Mouse (Mus musculus): ENCODE measurements at regions not wholly inside any gene's neighbourhood (a gene's known extent, or its start where the extent isn't known, plus 50 kb on each side); places are given as distances from the start of the nearest gene placed in this dataset.

DNA sequence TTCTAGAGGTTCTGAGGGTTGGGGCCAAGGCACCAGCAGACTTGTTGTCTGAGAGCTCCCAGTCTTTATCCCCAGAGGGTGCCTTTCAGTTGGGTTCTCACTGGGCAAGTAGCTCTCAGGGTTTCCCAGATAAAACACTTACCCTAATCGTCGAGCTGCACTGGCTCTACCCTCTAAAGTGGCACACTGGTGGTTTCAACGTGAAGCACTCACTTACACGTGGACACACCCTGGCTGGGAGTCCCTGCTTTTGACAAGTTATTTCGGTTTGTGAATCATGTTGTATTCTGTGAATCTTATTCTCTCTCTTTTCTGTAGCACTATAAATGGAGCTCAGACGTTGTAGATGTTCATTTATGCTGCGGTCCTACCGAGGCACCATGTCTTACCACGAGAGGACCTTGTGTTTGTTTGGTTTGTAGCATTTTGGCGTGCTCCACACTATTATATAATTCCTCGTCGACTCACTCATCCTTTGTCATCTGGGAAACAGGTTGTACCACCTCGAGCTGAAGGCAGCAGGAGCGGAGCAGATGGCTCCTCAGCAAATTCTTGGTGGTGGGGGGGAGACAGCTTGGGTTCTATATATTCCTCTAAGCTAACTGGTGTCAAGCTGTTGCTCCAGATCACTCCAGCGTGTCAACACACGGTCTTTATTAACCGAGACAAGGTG, 445.3 kb downstream of the Klf5 start:
- no peak overlapping the region for H3K9ac ChIP-seq (ENCODE audit: control insufficient read depth, low read depth, low read length, poor library complexity, severe bottlenecking)
- no peak for TF ChIP-seq E2F4 (IDR thresholded peaks at IDR 0.05; ENCODE audit: borderline replicate concordance, low read depth, low read length)
- no peak for TF ChIP-seq MAZ (IDR thresholded peaks at IDR 0.05; ENCODE audit: low read depth, low read length)
- TF ChIP-seq KAT2A (conservative IDR thresholded peaks at IDR 0.05; ENCODE audit: low read depth, low read length), result no peak
- no peak for TF ChIP-seq TAL1 (IDR thresholded peaks at IDR 0.05; ENCODE audit: low read length)
- TF ChIP-seq ZNF384 (IDR thresholded peaks at IDR 0.05; ENCODE audit: low read depth, low read length), result no peak
- no peak for TF ChIP-seq ZMIZ1 (IDR thresholded peaks at IDR 0.05; ENCODE audit: low read depth, low read length)
- TF ChIP-seq NRF1 (IDR thresholded peaks at IDR 0.05; ENCODE audit: insufficient read depth, low read depth, low read length, poor library complexity, severe bottlenecking), result no peak
- TF ChIP-seq GABPA (IDR thresholded peaks at IDR 0.05; ENCODE audit: low read depth, low read length), result no peak
- no peak for TF ChIP-seq RCOR1 (IDR thresholded peaks at IDR 0.05; ENCODE audit: low read depth, low read length)
- no peak for TF ChIP-seq HCFC1 (IDR thresholded peaks at IDR 0.05; ENCODE audit: low read depth, low read length)
- no peaks in the 10 kb centered on the region for H3K79me2 ChIP-seq (ENCODE audit: control insufficient read depth, insufficient read depth, low read length, poor library complexity)
- no peak overlapping the region for H3K27ac ChIP-seq (ENCODE audit: control insufficient read depth, low read depth, low read length)
- no peak overlapping the region for H3K4me3 ChIP-seq (ENCODE audit: control insufficient read depth in 1 of 2, insufficient read depth in 1 of 2, low read depth in 2 of 2, low read length in 2 of 2)
- no peaks in the 10 kb centered on the region for H3K4me1 ChIP-seq (ENCODE audit: control insufficient read depth in 1 of 2, insufficient read depth in 2 of 2, low read length in 2 of 2)
- H3K27me3 ChIP-seq (ENCODE audit: control insufficient read depth in 1 of 2, insufficient read depth in 2 of 2, low read length in 2 of 2), result 0 out of 4 replicates have a peak, but pooled peaks cover 0 to 1% of the 10 kb centered on the region in 2 experiments
- H3K36me3 ChIP-seq (ENCODE audit: control insufficient read depth in 1 of 2, insufficient read depth in 2 of 2, low read length in 2 of 2), result no peaks in the 10 kb centered on the region
- no peak for DNase-seq (ENCODE audit: low read depth, low spot score)
- no peaks in the 10 kb centered on the region for H3K9me3 ChIP-seq (replicated peaks; ENCODE audit: insufficient read depth, low read length)

DNA sequence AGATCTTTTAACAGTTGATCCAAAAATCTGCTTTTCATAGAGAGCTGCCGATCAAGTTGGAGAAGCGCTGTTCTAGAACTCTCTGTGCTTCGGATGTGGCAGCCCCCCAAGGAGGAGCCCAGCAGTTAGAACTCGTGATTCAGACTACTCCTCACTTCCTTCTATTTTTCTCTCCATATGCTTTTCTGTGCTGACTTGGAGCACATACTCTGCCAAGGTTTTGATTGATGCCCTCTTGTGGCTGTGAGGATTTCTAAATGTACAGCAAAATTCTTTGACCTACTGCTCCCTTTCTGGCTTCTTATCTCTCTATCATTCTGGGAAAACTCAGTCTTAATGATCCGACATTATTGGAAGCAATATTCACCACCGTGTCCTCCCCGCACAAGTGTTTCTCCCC, 446.7 kb downstream of the Klf5 start:
- H3K36me3 ChIP-seq (ENCODE audit: control insufficient read depth in 1 of 2, insufficient read depth in 2 of 2, low read length in 2 of 2), result no peaks in the 10 kb centered on the region
- H3K79me2 ChIP-seq (ENCODE audit: control insufficient read depth, insufficient read depth, low read length, poor library complexity), result no peaks in the 10 kb centered on the region
- H3K9ac ChIP-seq (ENCODE audit: control insufficient read depth, low read depth, low read length, poor library complexity, severe bottlenecking), result no peak overlapping the region
- H3K9me3 ChIP-seq (replicated peaks; ENCODE audit: insufficient read depth, low read length), result no peaks in the 10 kb centered on the region
- no peak overlapping the region for H3K4me3 ChIP-seq (ENCODE audit: control insufficient read depth in 1 of 2, insufficient read depth in 1 of 2, low read depth in 2 of 2, low read length in 2 of 2)
- H3K27me3 ChIP-seq (ENCODE audit: control insufficient read depth in 1 of 2, insufficient read depth in 2 of 2, low read length in 2 of 2), result 0 out of 4 replicates have a peak, but pooled peaks cover 0 to 1% of the 10 kb centered on the region in 2 experiments
- peak; percentile 9 for DNase-seq (ENCODE audit: low read depth, low spot score)
- no peaks in the 10 kb centered on the region for H3K4me1 ChIP-seq (ENCODE audit: control insufficient read depth in 1 of 2, insufficient read depth in 2 of 2, low read length in 2 of 2)
- no peak overlapping the region for H3K27ac ChIP-seq (ENCODE audit: control insufficient read depth, low read depth, low read length)
- TF ChIP-seq ZKSCAN1 (IDR thresholded peaks at IDR 0.05; ENCODE audit: low read depth, low read length), result no peak
- no peak for TF ChIP-seq GATA1 (IDR thresholded peaks at IDR 0.05; ENCODE audit: low read depth, low read length)
- no peak for TF ChIP-seq ZNF384 (IDR thresholded peaks at IDR 0.05; ENCODE audit: low read depth, low read length)
- TF ChIP-seq CHD1 (IDR thresholded peaks at IDR 0.05; ENCODE audit: low read depth, low read length), result no peak
- TF ChIP-seq TAL1 (IDR thresholded peaks at IDR 0.05; ENCODE audit: low read length), result no peak
- TF ChIP-seq MYB (IDR thresholded peaks at IDR 0.05; ENCODE audit: low read depth, low read length), result no peak
- no peak for TF ChIP-seq POLR2AphosphoS2 (IDR thresholded peaks at IDR 0.05; ENCODE audit: low read length)
- no peak for TF ChIP-seq EP300 (IDR thresholded peaks at IDR 0.05; ENCODE audit: low read depth in 1 of 2, low read length in 2 of 2)
- peak; percentile 51 for TF ChIP-seq SMC3 (IDR thresholded peaks at IDR 0.05; ENCODE audit: low read depth, low read length)
- TF ChIP-seq RAD21 (IDR thresholded peaks at IDR 0.05; ENCODE audit: low read depth, low read length), result peak; percentile 13
- no peak for TF ChIP-seq USF1 (IDR thresholded peaks at IDR 0.05; ENCODE audit: low read depth, low read length)
- no peak for TF ChIP-seq MXI1 (IDR thresholded peaks at IDR 0.05; ENCODE audit: low read depth, low read length)
- TF ChIP-seq RCOR1 (IDR thresholded peaks at IDR 0.05; ENCODE audit: low read depth, low read length), result no peak
- no peak for TF ChIP-seq ZC3H11A (IDR thresholded peaks at IDR 0.05; ENCODE audit: low read depth, low read length)
- peak in 1 of 3 experiments; percentile 16; a peak in 1 of 6 replicates for TF ChIP-seq CTCF (IDR thresholded peaks at IDR 0.05 in 2 of 3, conservative IDR thresholded peaks at IDR 0.05 in 1 of 3; ENCODE audit: control insufficient read depth in 1 of 3, insufficient read depth in 1 of 3, low read depth in 2 of 3, low read length in 3 of 3, poor library complexity in 1 of 3, severe bottlenecking in 1 of 3)
- TF ChIP-seq GABPA (IDR thresholded peaks at IDR 0.05; ENCODE audit: low read depth, low read length), result no peak
